Mouse (Mus musculus): Measurements from ENCODE around the gene Noxred1. TPM values are rescaled to one million over a fixed set of nuclear protein-coding genes. Genes with fewer than 3 reads are reported as not detected.
A peak's percentile ranks its signal among the peaks of the same experiment; 100 is the strongest.

The Noxred1 gene
- polyA plus RNA-seq, 1 experiment from 2014 or later: 0.78 TPM

DNA sequence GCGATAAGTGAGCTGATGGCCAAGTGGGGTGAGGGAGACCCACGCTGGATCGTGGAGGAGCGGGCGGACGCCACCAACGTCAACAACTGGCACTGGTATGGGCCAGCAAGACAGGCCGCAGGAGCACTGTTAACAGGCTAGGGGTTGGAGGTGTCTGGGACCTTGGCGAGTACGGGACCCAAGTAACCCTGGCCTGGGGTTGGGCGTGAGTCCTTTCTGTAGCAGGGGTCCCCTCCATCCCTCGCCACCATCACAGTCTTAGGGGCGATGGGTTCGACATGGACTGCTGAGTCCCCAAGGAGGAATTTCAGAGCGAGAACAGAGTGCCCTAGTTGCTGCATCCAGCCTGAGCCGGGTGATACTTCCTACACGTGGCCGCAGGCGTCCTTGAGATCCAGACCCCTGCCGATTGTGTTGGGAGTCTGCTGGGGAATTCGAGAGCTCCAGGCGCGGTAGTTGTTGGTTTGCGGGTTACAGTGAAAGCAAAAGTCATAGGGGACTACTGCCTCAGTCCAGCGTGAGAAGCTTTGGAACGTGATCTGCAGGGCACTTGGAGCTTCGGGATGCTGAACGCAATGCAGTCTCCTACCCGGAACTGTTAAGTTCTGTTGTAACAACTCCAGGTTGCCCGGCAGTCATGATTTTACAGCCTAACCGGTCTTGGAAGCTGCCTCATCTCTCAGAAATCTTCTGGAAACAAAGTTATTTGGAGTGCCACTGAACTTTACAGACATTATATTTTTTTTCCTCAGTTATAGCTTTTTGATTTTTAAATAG lies 28.5 kb upstream of the Noxred1 start:
- Histone ChIP-seq H3K4me2 (peak overlapping the region; percentile 83), H3K9ac (peak overlapping the region; percentile 61), H3K27me3 (no peaks in the 10 kb centered on the region), H3K9me3 (no peaks in the 10 kb centered on the region), H3K36me3 (peaks cover 46% of the 10 kb centered on the region), H3K4me3 (peak overlapping the region; percentile 69), H3K4me1 (peaks cover 8% of the 10 kb centered on the region), H3K27ac (peak overlapping the region; percentile 90)
- WGBS: under 1% methylated on average over 31 of the region's 31 CpGs
- ATAC-seq (ENCODE audit: insufficient number of reproducible peaks, low FRiP score, low TSS enrichment, low read depth): peak; percentile 45

DNA sequence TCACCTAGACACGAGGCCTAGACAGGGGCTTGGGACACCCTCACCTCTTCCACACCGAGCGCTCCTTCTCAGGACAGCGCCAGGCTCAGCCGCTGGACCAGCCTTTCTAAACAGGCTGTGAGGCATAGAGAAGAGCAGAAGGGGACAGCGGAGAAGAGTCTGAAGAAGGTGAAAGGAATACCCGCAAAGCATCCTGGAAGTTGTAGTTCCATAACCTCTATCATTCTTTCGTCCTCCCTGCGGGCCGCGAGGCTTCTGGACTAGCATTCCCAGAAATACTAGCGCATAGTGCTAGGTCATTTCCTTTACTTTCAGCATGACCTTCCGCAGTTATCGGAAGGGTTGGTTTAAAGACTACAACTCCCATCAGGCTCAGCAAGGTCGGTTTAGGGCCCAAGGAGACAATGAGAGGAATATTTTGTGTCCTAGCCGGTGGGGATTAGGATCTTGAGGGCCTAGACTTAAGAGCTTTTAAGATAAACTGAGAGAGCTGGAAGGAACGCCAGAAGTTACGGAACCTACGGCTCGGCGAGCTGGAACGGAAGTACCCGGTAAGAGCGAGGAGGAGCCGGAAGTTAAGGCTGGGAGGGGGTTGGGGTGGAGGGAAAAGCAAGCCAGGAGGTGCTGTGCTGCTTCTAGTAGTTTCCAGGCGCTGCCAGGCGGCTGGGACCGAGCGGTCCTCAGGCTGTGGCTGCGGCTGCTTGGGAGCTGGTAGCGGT lies 27.7 kb upstream of the Noxred1 start, which contains the start of the genes Vipas39 and Ahsa1:
TSS of gene Vipas39 (minus strand) at position 149 of the 719 bp plus-strand sequence.
TSS of gene Ahsa1 (plus strand) at position 372 of the 719 bp plus-strand sequence.
- H3K4me1 ChIP-seq: peaks cover 8% of the 10 kb centered on the region
- peak within 1 kb of the TSS; percentile 71 for H3K9ac ChIP-seq
- ATAC-seq (ENCODE audit: insufficient number of reproducible peaks, low FRiP score, low TSS enrichment, low read depth): peak; percentile 96
- peak within 1 kb of the TSS; percentile 69 for H3K4me3 ChIP-seq
- peak within 1 kb of the TSS; percentile 83 for H3K4me2 ChIP-seq
- under 1% methylated on average over 31 of the region's 31 CpGs for WGBS
- peaks cover 46% of the 10 kb centered on the region for H3K36me3 ChIP-seq
- peak within 1 kb of the TSS; percentile 90 for H3K27ac ChIP-seq
- no peaks in the 10 kb centered on the region for H3K9me3 ChIP-seq
- H3K27me3 ChIP-seq: no peaks in the 10 kb centered on the region

DNA sequence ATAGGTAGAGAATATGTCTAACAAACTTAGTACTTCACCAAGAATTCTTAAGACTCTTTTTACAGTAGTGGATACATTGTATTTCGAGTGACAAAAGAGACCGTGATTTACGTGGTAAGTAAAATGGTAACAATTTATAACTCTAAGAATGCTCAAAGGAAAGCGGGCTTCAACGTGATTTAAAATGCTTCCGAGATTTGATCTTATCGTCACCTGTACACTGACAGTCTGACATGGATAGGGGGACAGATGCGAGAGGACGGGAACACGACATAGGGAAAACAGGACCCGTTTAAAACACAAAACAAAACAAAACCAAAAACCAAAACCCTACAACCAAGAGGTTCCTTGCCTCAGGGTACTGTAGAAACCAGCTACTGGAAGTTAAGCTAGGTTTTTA lies 26.9 kb upstream of the Noxred1 start:
- H3K36me3 ChIP-seq: peaks cover 46% of the 10 kb centered on the region
- WGBS: 14% methylated on average over 11 of the region's 11 CpGs
- peaks cover 8% of the 10 kb centered on the region for H3K4me1 ChIP-seq
- no peaks in the 10 kb centered on the region for H3K9me3 ChIP-seq
- ATAC-seq (ENCODE audit: insufficient number of reproducible peaks, low FRiP score, low TSS enrichment, low read depth): no peak
- H3K27ac ChIP-seq: peak overlapping the region; percentile 90; the same call in 1 of the 2 replicates
- H3K4me2 ChIP-seq: peak overlapping the region; percentile 53
- H3K9ac ChIP-seq: peak overlapping the region; percentile 71
- H3K27me3 ChIP-seq: no peaks in the 10 kb centered on the region
- peak overlapping the region; percentile 69 for H3K4me3 ChIP-seq

DNA sequence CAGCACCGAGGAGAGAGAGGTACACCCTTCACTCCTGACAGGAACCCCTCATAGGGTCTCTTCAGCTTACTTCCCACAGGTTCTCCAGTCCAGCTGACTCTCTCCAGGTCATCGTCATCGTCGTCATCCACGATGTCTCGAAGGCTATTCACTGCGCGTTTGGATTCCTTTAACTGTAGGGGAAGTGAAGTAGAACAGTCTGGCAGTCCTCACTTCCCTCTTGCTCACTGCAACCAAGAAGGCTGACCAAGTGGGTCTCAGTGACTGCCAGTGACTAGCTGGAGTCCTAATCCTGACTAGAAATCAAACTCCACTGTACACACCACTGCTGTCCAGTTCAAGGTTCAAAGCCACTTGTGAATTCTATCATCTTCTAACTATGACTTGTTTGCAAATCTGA lies 22.0 kb upstream of the Noxred1 start:
- no peak overlapping the region for H3K9ac ChIP-seq
- H3K36me3 ChIP-seq: peaks cover 62% of the 10 kb centered on the region
- no peak for ATAC-seq (ENCODE audit: insufficient number of reproducible peaks, low FRiP score, low TSS enrichment, low read depth)
- H3K27ac ChIP-seq: no peak overlapping the region
- no peaks in the 10 kb centered on the region; the same call in 1 of the 2 replicates for H3K4me1 ChIP-seq
- no peak overlapping the region for H3K4me2 ChIP-seq
- H3K9me3 ChIP-seq: no peaks in the 10 kb centered on the region
- no peaks in the 10 kb centered on the region for H3K27me3 ChIP-seq
- no peak overlapping the region for H3K4me3 ChIP-seq
- WGBS: 92% methylated on average over 8 of the region's 8 CpGs

DNA sequence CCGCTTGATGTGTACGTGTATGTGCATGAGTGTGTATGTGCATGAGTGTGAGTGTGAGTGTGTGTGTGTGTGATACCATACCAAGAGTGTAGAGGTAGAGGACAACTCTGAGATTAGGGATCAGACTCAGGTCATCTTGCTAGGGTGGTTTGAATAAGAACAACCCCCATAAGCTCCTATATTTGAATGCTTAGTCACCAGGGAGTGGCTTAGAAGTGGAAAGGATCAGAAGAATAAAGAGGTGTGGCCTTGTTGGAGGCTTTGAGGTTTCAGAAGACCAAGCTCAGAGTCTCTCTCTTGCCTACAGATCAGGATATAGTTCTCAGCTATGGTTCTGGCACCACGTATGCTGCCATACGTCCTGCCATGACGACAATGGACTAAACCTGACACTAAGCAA lies 18.1 kb upstream of the Noxred1 start:
- no peak for ATAC-seq (ENCODE audit: insufficient number of reproducible peaks, low FRiP score, low TSS enrichment, low read depth)
- Histone ChIP-seq H3K4me1 (no peaks in the 10 kb centered on the region), H3K4me2 (no peak overlapping the region), H3K9ac (no peak overlapping the region), H3K27ac (no peak overlapping the region), H3K4me3 (no peak overlapping the region), H3K36me3 (peaks cover 84% of the 10 kb centered on the region), H3K27me3 (no peaks in the 10 kb centered on the region), H3K9me3 (no peaks in the 10 kb centered on the region)
- WGBS: 95% methylated on average over 5 of the region's 5 CpGs

GRCm38 (mm10) chr12:87253878-87254277 lies 15.3 kb upstream of the Noxred1 start:
- Histone ChIP-seq H3K9ac (no peak overlapping the region), H3K4me2 (no peak overlapping the region), H3K9me3 (no peaks in the 10 kb centered on the region), H3K27ac (no peak overlapping the region), H3K4me3 (no peak overlapping the region), H3K27me3 (no peaks in the 10 kb centered on the region), H3K36me3 (peaks cover 93% of the 10 kb centered on the region), H3K4me1 (no peaks in the 10 kb centered on the region)
- no peak for ATAC-seq (ENCODE audit: insufficient number of reproducible peaks, low FRiP score, low TSS enrichment, low read depth)
- 92% methylated on average over 6 of the region's 6 CpGs for WGBS

DNA sequence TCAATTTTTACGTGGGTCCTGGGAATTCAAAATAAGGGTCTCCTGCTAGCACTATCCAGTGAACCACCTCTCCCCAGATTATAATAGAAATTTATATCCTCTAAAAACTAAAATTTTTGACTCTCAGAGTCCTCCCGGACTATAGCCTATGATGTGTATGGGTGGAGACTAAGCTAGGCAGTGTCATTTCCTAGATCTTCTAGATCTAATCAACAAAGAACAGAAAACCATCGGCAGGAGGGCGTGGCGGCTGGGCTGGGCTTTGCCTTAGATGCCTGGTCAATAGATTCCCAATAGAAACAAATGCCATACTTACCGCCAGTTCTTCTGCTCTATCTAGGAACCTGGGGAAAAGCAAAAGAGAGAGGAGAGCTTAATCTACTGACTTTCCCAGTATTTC lies 11.6 kb upstream of the Noxred1 start:
- H3K4me3 ChIP-seq: no peak overlapping the region
- H3K27ac ChIP-seq: no peak overlapping the region
- no peak for ATAC-seq (ENCODE audit: insufficient number of reproducible peaks, low FRiP score, low TSS enrichment, low read depth)
- H3K4me2 ChIP-seq: no peak overlapping the region
- no peak overlapping the region for H3K9ac ChIP-seq
- H3K36me3 ChIP-seq: peaks cover 86% of the 10 kb centered on the region
- no peaks in the 10 kb centered on the region for H3K27me3 ChIP-seq
- 90% methylated on average over 6 of the region's 6 CpGs for WGBS
- no peaks in the 10 kb centered on the region for H3K9me3 ChIP-seq
- H3K4me1 ChIP-seq: no peaks in the 10 kb centered on the region

DNA sequence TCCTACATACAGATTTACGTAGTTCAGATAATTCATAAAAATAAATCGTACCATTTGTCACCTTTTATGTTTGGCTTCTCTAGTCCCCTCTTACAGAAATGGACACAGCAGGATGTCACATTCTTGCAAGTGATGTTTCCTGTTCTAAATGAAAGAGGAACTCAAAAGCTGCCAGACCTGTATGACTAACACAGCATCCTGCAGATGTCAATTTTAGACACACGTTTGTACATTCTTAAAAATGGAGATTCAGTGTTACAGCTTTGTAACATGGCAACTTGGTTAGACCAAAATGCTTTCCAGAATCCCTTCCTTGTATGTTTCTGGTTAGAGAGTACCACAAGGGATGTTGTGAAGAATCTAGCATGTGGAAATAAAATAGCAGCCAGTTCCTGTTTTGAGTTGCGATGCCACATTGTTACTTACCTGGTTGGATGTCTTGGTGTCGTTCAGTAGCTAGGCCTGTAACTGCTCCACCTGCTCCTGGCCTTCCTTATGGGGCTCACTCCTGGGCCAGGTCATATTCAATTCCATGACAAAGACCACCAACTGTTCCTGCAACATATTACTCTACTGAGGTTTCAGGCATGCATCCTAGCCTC lies 1.5 kb downstream of the Noxred1 start:
- no peak for ATAC-seq (ENCODE audit: insufficient number of reproducible peaks, low FRiP score, low TSS enrichment, low read depth)
- no peaks in the 10 kb centered on the region for H3K27me3 ChIP-seq
- H3K4me1 ChIP-seq: no peaks in the 10 kb centered on the region
- no peaks in the 10 kb centered on the region for H3K9me3 ChIP-seq
- H3K9ac ChIP-seq: no peak overlapping the region
- H3K4me3 ChIP-seq: no peak overlapping the region
- no peak overlapping the region for H3K4me2 ChIP-seq
- H3K27ac ChIP-seq: no peak overlapping the region
- H3K36me3 ChIP-seq: peaks cover 36% of the 10 kb centered on the region
- 72% methylated on average over 5 of the region's 5 CpGs for WGBS

- H3K4me1 ChIP-seq: no peaks in the 10 kb centered on the region
- no peaks in the 10 kb centered on the region for H3K9me3 ChIP-seq
- no peaks in the 10 kb centered on the region for H3K27me3 ChIP-seq
- H3K4me3 ChIP-seq: no peak overlapping the region
- H3K9ac ChIP-seq: no peak overlapping the region
- H3K27ac ChIP-seq: no peak overlapping the region
- no peak overlapping the region for H3K4me2 ChIP-seq
- no peak for ATAC-seq (ENCODE audit: insufficient number of reproducible peaks, low FRiP score, low TSS enrichment, low read depth)
- H3K36me3 ChIP-seq: no peaks in the 10 kb centered on the region
Observed at GRCm38 (mm10) chr12:87230379-87230895, 8.1 kb downstream of the Noxred1 start.

DNA sequence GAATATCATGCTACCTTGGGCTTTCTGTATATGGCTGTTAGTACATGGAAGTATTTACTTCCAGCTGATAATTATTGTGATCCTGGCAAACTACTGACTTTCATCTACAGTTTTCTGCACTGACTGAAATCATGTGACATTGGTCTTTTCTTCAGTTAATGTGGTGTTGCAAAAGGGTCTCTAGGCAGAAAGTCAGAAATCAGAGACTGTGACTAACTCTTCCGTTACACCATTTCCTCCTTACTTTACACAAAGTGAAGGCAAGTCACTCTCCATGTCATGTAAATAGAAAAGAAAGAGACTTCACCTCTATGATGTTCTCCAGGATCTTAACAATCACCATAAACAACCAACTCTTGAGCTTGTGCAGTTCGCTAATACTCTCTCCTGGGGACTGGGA lies 8.9 kb downstream of the Noxred1 start:
- Histone ChIP-seq H3K9me3 (no peaks in the 10 kb centered on the region), H3K27me3 (no peaks in the 10 kb centered on the region), H3K9ac (no peak overlapping the region), H3K4me3 (no peak overlapping the region), H3K4me1 (no peaks in the 10 kb centered on the region), H3K4me2 (no peak overlapping the region), H3K36me3 (no peaks in the 10 kb centered on the region), H3K27ac (no peak overlapping the region)
- no peak for ATAC-seq (ENCODE audit: insufficient number of reproducible peaks, low FRiP score, low TSS enrichment, low read depth)
- 84% methylated on average over 2 of the region's 2 CpGs for WGBS

- WGBS: 74% methylated on average over 7 of the region's 7 CpGs
Observed at GRCm38 (mm10) chr12:87226801-87227200, 11.7 kb downstream of the Noxred1 start.

GRCm38 (mm10) chr12:87224950-87225349 lies 13.6 kb downstream of the Noxred1 start:
- Histone ChIP-seq H3K9me3 (no peaks in the 10 kb centered on the region), H3K4me3 (no peak overlapping the region), H3K27me3 (no peaks in the 10 kb centered on the region), H3K27ac (no peak overlapping the region), H3K4me1 (no peaks in the 10 kb centered on the region), H3K9ac (no peak overlapping the region), H3K4me2 (no peak overlapping the region), H3K36me3 (no peaks in the 10 kb centered on the region)
- WGBS: 76% methylated on average over 10 of the region's 10 CpGs
- ATAC-seq (ENCODE audit: insufficient number of reproducible peaks, low FRiP score, low TSS enrichment, low read depth): no peak

More at GRCm38 (mm10) chr12:87226801-87227200, 11.7 kb downstream of the Noxred1 start:
- H3K27me3 ChIP-seq: no peaks in the 10 kb centered on the region
- no peak overlapping the region for H3K9ac ChIP-seq
- no peak overlapping the region for H3K4me3 ChIP-seq
- H3K4me2 ChIP-seq: no peak overlapping the region
- no peak for ATAC-seq (ENCODE audit: insufficient number of reproducible peaks, low FRiP score, low TSS enrichment, low read depth)
- H3K4me1 ChIP-seq: no peaks in the 10 kb centered on the region
- H3K9me3 ChIP-seq: no peaks in the 10 kb centered on the region
- no peak overlapping the region for H3K27ac ChIP-seq
- H3K36me3 ChIP-seq: no peaks in the 10 kb centered on the region
